Mouse (Mus musculus): Measurements from ENCODE around the gene Fstl3.

Gene Fstl3

DNA sequence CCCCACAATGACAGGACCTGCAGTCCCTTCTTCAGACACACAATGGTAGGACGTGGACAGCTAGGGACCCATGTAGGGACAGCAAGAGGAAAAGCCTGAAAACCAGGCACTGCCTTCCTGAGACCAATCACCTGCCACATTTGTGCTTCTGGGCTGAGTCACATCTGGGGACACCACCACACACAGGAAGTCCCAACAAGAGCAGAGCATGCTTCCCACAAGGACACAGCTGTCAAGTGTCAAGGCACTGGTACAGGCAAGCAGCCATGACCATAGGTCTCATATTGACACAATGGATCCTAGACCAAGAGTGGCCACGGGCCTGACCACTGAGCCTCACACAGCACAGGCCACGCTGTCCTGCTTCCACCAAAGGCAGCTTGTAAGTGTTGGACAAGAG lies 14.2 kb upstream of the Fstl3 start:
- no peak for DNase-seq

DNA sequence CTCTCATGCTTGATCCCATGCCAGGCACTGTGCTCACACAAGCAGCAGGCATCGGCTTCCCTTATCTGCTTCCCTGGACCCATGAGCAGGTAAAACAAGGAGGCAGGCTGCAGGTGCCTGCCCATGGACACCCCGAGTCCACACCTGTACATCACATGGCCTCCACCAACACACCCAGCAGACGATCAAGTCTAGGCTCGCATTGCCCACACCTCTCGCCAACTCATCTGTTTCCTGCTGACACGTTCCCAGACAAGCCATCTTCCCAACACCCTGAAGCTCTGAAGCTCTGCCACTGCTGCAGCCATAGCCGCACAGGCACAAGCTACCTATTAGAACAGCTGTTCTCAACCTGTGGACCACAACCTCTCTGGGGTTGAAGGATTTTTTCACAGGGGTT lies 12.8 kb upstream of the Fstl3 start:
- DNase-seq = no peak

- DNase-seq = peak in 1 of 2 experiments; percentile 55
Observed at GRCm38 (mm10) chr10:79765228-79765745, 11.8 kb upstream of the Fstl3 start.

DNA sequence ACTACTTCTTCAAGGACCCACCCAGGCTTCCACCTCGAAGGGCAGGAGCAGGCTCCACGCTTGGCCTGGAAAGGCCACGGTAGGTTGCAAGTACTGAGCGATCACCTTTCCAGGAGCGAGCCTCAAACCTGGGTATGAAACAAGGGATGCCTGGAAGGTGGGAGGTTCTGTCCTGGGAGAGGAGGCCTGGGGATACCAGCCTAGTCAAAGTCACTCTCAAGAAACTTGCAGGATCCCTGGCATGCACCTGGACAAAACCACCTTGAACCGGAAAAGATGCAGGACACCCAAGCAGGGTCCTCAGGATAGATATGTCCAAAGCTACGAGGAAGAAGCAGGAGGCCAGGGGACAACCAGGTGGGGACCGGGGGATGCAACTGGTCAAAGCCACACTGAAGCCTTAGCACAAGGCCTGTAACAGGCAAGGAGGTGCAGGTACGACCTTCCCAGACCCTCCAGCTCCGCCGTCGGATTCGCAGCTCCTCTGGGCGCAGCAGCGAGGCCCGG lies 11.0 kb upstream of the Fstl3 start:
- DNase-seq = peak in 1 of 2 experiments; percentile 23

GRCm38 (mm10) chr10:79766508-79767325 lies 10.4 kb upstream of the Fstl3 start, which contains the start of gene Rnf126:
TSS of gene Rnf126 (minus strand) at chr10:79766952.
- peak; percentile 99 to 100 for DNase-seq

- peak; percentile 93 to 95 for DNase-seq
Observed at GRCm38 (mm10) chr10:79767372-79768244, 9.5 kb upstream of the Fstl3 start.

DNA sequence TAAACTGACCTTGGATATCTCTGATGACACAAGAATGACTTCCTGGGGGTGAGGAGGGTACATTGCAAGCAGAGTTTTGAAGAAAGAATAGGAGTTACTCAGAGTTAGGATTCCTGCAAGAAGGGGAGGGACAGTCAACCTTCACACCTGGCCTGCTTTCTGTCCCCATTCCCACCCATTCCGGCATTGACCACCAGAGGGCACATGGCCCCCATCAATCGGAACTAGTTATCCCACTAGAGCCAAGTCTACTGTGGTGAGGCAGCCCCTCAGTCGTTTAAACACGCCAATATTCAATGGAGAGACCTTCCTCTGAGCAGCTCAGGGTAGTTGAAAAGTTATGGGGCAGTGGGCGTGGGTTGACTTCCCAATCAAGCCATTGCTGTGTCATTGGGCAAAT lies 8.7 kb upstream of the Fstl3 start:
- DNase-seq = peak; percentile 82 to 89

DNA sequence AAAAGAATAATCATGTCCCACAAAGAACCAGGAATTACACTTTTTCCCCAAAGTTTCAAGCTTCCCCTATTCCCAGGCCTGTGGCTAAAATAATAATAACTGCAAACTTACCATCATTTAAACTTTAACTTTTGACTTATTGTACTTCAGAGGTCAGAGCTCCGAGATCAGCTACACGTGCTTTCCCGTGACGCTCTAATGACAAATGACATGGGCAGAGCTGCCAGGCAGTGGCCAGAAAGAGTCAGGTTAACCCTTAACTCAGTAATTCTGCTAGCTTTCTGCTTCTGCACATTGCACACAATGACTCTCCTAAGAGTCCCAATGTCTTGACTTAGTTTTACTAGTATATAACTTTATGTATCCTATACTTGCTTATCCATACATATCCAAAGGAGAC lies 7.7 kb upstream of the Fstl3 start:
- peak; percentile 72 to 81 for DNase-seq

- DNase-seq = no peak
Observed at GRCm38 (mm10) chr10:79772320-79772719, 4.8 kb upstream of the Fstl3 start.

GRCm38 (mm10) chr10:79773208-79773607 lies 3.9 kb upstream of the Fstl3 start:
- DNase-seq = no peak

DNA sequence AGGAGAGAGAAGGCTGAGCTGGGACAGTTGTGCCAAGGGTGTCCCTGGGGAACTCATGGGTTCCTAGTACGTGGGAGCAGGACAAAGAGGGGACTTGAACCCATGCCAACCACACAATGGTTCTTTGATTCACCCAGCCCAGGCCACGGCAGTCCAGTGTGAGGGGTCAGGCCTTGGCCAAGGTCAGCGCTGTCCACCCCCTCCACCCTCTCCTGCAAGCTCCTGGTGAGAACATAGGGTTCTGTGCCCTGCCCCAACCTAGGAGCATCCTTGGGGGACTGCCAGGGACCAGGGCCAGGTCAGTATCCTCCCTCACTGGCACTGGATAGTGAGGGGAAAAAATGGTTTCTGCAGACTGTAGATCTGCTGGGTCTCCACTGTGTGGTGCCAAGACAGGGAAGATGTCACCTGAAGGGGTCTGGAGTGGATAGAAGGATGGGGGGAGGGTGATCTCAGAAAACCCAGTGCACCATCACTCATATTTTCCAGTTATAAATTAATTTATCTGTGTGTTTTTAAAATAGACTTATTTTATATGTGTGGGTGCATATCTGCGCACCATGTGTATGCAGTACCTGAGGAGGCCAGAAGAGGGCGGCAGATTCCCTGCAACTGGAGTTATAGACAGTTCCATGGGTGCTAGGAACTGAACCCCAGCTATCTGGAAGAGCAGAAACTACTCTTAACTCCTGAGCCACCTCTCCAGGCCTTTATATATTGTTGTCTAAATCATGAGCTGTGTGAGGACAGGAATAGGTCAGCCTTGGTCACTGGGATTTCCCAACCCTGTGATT lies 2.4 kb upstream of the Fstl3 start:
- DNase-seq = no peak

- peak in 1 of 2 experiments; percentile 60 for DNase-seq
Observed at GRCm38 (mm10) chr10:79778006-79778405, 934 bp downstream of the Fstl3 start.

- DNase-seq = no peak
Observed at GRCm38 (mm10) chr10:79779193-79779592, 2.1 kb downstream of the Fstl3 start.

DNA sequence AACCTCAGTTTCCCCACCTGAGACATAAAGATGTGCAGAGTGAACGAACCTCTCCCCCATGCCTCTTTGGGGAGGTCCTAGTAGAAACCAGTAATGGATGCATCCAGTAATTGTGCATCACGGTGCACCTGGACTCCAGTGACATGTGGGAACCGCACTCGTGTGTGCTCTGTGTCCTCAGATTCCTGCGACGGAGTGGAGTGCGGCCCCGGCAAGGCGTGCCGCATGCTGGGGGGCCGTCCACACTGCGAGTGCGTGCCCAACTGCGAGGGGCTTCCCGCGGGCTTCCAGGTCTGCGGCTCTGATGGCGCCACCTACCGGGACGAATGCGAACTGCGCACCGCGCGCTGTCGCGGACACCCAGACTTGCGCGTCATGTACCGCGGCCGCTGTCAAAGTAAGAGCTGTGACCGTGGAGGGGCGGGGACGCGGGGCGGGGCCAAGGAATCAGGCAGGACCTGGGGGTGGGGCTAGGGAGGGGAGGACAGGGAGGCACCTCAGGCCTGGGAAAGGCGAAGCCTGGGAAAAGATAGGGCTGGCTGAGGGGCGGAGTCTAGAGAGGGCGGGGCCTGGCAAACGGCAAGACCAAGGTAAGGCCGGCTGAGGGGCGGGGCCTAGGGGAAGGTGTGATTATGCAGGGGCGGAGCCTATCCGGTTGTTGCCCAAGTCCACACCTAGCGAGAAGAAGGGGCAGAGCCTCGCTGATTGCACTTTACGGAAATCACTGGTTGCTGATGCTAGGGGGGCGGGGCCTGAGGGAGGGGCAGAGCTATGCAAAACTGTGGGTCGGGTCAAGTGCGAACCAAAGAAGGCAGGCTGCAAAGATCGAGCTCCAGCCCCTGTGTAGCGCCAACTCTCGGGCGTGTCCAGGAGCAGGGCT lies 3.0 kb downstream of the Fstl3 start:
- peak; percentile 99 to 100 for DNase-seq

GRCm38 (mm10) chr10:79780664-79781015 lies 3.6 kb downstream of the Fstl3 start:
- peak in 1 of 2 experiments; percentile 82 for DNase-seq

- no peak for DNase-seq
Observed at GRCm38 (mm10) chr10:79781139-79781538, 4.1 kb downstream of the Fstl3 start.

DNA sequence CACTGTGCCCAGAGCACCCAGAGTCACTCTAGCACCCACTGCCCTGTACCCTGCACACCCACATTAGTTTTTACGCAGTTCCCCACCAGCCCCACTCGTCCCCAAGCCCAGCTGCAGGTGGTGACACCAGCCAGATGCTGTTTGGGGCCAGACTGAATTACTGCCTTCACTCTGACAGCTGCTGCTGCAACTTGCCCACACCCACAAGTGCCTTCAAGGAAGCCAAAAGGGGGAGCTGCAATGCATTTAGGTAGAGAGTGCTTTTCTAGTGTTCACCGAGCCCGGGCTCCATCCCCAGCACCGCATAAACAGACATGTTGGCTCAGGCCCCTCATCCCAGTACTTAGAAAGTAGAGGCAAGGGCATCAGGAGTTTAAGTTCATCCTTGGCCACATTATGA lies 4.9 kb downstream of the Fstl3 start:
- DNase-seq = no peak

GRCm38 (mm10) chr10:79783050-79783449 lies 6.0 kb downstream of the Fstl3 start:
- peak in 1 of 2 experiments; percentile 67 for DNase-seq

DNA sequence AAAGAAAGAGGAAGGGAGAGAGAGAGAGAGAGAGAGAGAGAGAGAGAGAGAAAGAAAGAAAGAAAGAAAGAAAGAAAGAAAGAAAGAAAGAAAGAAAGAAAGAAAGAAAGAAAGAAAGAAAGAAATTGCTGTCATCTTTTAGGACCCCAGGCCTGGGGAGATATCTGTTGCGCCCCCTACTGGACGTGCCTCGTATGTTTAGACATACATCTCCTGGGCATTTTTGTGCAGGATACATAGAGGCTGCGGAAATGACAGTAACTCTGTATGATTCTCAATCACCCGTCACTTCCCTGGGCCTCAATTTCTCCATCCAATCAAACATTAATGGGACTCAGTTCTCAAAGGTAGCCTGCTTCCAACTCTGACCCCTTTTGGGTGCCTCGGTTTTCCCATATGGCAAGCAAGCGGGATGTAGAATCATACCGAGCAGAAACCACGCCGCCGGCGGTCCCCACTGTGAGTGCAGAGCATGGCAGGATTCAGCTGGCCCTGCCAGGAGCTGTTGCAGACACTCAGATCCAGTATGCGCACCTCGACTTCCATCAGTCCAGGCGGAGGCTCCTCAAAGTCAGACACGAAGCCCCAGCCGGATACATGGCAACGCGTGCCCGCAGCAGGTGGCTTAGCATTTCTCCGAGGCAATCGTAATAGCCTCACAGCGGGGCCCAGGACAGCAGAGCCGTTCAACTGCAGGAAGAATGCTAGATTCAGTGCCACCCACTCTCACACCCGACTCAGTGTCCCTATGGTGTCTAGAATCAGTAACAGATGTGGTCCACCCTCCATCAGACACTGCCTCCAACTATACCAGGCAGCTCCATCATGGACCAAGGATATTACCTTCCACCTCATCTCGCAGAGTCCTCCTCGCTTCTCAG lies 7.1 kb downstream of the Fstl3 start:
- peak in 1 of 2 experiments; percentile 75 for DNase-seq

Measured in kidney, postnatal 36 days (tissue).